Mouse (Mus musculus): Measurements from ENCODE around the gene Smox. TPM values are rescaled to one million over a fixed set of nuclear protein-coding genes. Genes with fewer than 3 reads are reported as not detected.

Gene Smox
- total RNA-seq, 4 experiments from 2014 or later = 76.7 to 289 (median 163) TPM

DNA sequence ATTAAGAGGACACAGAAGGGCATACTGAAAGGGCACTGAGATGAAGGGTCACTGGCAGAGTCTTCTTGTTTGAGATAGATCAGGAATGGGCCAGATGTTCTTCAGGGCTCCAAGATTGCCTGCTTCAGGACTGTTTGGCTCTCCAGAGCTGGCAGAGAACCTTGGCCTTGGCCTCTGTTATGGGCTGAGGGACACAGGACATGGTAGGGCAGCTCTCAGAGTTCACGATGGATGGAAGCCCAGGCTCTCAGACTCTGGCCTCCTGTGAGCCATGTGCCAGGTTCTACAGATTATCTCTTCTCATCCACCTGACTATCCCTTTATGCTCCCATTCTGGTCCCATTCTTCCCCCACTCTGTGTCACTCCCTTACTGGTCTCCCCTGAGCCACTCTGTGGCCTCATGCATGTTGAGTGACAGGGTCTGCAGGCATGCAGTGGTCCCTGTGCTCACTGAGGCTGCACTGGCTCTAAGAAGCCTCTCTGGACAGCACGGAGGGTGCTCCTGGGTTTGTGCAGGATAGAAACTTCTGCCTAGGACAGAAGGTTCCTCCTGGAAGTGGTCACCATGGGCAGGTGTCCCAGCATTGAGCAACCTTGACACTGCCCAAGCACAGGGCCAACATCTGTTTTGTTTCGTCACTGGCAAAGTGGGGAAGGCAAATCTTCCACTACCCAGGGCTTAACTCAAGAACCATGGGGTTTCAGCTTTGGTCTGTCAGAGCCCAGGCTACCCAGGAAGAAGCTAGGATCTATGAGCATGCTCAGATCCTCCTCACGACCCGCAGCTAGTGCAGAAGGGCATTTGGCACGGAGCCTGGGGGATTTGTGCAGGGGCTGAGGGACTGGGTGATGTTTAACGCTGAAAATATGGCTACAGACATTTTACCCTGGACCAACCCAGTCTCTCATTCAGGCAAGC lies 60.7 kb downstream of the Smox start:
- no peak for DNase-seq (ENCODE audit: low spot score in 2 of 2)

DNA sequence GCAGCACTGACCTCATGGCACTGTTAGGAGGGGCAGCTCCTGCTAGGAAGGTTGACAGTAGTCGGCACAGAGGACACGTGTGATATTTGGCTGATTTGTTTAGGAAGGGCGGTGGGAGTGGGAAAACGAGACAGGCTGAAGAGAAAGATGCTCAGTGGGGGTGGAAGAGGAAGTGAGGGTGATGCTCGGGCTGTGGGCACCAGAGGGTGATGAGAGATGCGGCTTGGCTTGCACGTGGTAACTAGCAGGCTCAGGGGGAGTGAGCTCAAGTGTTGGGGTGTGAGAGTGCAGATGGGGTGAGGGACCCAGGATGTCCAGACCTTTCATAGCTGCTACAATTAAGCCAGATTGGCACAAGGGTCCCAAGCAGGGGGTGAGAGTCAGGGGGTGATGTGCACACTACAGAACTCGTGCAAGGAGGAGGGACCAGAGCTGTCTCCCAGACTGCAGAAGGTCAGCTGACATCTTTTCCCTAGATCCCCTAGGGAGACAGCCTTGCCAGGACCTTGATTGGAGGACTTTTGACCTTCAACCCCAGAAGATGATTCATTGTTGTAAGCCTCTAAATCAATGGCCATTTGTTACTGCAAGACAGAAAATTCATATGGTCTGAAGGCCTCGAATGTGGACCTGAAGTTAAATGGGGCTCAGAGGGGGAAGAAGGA lies 61.6 kb downstream of the Smox start:
- no peak for DNase-seq (ENCODE audit: low spot score in 2 of 2)

DNA sequence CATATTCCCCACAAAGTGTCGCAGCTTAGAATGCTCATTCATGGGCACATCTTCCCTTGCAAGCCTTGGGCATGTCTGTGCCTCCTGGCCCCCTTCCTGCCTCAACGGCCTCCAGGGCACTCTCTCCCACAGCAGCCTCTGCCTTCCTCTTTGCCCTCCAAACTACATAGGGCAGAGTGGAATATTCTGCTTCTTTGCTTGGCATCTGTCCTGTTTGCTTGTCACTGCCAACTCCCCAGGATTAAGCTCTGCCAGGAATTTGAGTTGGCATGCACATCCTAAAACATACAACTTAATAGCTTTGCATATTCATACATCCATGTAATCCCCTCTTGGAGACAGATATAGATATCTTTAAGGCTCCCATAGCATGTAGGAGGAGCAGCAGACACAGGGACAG lies 66.6 kb downstream of the Smox start:
- DNase-seq (ENCODE audit: low spot score in 2 of 2) = no peak

DNA sequence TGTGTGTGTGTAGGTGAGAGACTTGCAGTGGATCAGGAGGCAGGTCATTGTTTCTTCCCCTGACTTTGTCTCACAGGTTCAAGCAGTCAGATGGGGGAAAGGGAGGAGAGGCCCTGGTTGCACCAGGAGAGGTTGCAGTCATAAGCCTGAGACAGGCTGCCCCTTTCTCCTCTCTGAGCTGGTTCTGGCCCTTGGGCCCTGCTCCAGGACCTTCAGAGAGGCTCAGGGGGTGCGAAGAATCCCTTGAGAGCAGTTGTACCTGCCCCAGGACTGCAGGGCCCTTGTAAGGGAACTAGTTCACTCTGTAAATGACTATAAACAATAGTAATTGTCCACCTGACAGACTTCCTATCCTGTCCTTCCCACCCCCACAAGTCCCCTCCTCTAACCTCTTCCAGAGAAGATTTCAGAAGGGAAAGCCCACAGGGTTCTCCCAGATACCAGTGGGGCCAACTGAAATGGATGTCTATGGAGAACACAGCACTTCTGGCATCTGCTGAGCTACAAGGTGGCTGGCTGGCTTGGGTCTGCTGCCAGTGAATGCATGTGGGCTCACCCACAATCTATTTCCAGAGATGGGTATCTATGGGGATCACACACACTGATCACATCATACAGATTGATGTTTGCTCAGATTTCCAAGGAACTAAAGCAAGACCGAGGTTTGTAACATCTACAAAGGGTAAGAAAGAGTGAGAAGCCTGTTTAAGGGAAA lies 69.1 kb downstream of the Smox start:
- no peak for DNase-seq (ENCODE audit: low spot score in 2 of 2)

DNA sequence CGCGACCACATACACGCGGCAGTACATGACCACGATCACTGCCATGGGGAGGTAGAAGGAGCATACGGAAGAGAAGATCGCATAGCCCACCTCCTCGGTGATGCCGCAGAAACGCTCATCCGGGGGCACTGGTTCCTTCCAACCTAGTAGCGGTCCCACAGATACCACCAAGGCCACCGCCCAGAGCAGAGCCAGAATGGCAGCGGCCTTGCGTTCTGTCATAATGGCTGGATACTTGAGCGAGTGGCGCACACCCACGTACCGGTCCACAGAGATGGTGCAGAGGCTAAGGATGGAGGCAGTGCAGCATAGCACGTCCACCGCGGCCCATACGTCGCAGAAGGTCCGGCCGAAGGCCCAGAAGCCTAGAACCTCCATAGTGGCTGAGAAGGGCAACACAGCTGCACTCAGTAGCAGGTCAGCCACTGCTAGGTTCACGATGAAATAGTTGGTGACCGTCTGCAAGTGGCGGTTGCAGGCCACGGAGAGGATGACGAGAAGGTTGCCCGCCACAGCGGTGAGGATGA lies 70.1 kb downstream of the Smox start:
- DNase-seq (ENCODE audit: low spot score in 2 of 2) = no peak

DNA sequence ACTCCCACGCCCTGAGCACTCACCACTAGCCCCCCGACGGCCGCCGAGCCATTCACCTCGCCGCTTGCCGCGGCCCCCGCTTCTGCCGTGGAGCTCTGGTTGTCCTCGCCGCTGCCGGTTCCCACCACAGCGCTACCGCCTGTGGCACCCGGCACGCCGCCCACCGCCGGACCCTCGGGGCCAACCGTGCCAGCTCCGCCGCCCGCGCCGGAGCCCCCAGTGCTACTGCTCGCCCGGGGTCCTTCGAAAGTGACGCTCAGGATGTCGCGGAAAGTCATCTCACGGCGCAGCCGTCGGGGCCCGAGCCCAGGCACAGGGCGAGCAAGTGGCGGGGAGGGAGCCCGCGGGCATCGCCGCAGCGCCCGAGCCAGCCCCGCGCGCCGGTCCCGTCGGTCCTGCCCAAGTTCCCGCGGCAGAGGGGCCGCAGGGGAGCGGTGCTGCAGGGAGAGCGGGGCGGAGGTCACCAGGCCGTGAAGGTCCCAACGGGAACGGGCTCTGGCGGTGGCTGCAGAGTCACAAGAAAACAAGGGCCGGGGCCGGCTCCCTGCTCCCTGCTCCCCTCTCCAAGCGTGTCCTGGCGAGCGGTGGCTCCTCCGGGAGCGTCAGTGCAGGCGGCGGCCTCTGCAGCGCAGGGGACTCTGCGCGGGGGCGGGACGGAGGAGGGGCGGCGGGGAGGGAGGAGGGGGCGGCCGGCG lies 70.7 kb downstream of the Smox start, which contains the start of gene Adra1d:
Adra1d (minus strand) TSS at position 393 of the 695 bp plus-strand sequence.
- no peak for DNase-seq (ENCODE audit: low spot score in 2 of 2)

DNA sequence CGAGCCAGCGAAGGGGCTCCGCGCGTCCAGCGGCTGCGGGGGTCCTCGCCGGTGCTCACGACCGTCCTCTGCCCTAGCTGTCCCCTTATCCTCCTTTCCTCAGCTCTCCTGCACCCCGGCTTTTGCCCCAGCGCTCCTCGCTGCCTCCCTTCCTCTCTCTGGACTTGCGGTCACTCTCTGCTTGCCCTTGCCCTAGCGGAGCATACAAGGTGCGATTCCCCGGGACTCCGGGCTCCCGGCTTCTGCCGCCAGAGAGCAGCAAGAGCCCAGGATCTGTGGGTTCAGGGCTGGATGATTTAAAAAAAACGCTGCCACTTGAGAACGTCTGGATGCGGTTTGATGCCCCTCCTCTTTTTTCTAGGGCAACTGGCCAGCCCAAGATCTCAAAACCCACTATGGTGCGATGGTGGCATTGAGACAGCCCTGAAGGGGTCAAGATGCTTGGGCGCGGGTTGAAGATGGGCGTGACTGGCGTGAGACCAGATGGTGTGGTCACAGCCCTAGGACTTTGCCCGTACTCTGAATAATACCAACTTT lies 71.4 kb downstream of the Smox start:
- peak; percentile 41 to 44 for DNase-seq (ENCODE audit: low spot score in 2 of 2)

Other genes with a start within 250 kb of the Smox start
- 10 to 100 TPM; 18.9 to 25.4 (median 23.8) TPM for gene Pank2, start 229.0 kb upstream of the Smox start, total RNA-seq (2022)
- gene Rnf24, start 138.6 kb upstream of the Smox start, total RNA-seq (2022) = 1 to 10 TPM; 1.4 to 2.3 (median 1.4) TPM
- under 1 TPM; 0.29 to 0.78 (median 0.66) TPM for gene Adra1d, start 70.8 kb downstream of the Smox start, total RNA-seq (2022)